Mouse (Mus musculus) midbrain, embryonic 12.5 days (tissue): ENCODE measurements at regions not wholly inside any gene's neighbourhood (a gene's known extent, or its start where the extent isn't known, plus 50 kb on each side); places are given as distances from the start of the nearest gene placed in this dataset.

Source experiments
- ATAC-seq: fragments of 200-750 bp; cut with Nextera tagmentation; 2 replicates; pipeline ENCODE4 v1.8.0; 2017; ENCODE audit warnings: low read depth, moderate TSS enrichment, moderate library complexity; ENCODE audit not compliant: low FRiP score
- H3K27ac ChIP-seq: fragments of 300-500 bp; sonication (generic); replicated peaks from 2 replicates; pipeline ENCODE4 v1.5.1; 2016; ENCODE audit warnings: mild to moderate bottlenecking
- H3K27me3 ChIP-seq: fragments of 300-500 bp; sonication (generic); 2 replicates; pipeline ENCODE4 v1.6.1; 2016; ENCODE audit warnings: mild to moderate bottlenecking
- H3K36me3 ChIP-seq: fragments of 300-500 bp; sonication (generic); 2 replicates; pipeline ENCODE4 v1.6.1; 2016
- H3K4me1 ChIP-seq: fragments of 300-500 bp; sonication (generic); 2 replicates; pipeline ENCODE4 v1.6.1; 2016
- H3K4me2 ChIP-seq: fragments of 300-500 bp; sonication (generic); replicated peaks from 2 replicates; pipeline ENCODE4 v1.6.1; 2016; ENCODE audit warnings: mild to moderate bottlenecking, moderate library complexity
- H3K4me3 ChIP-seq: fragments of 300-500 bp; sonication (generic); 2 replicates; pipeline ENCODE4 v1.5.1; 2016; ENCODE audit warnings: mild to moderate bottlenecking
- H3K9ac ChIP-seq: fragments of 300-500 bp; sonication (generic); replicated peaks from 2 replicates; pipeline ENCODE4 v1.6.1; 2016; ENCODE audit warnings: mild to moderate bottlenecking, moderate library complexity
- H3K9me3 ChIP-seq: fragments of 300-500 bp; sonication (generic); 2 replicates; pipeline ENCODE4 v1.6.1; 2016; ENCODE audit warnings: mild to moderate bottlenecking
- WGBS: fragments of 180-500 bp; shearing (Covaris S2); methylation state at CpG from one replicate; pipeline ENCODE4 v1.1.7; 2016; 5-methylcytosine and 5-hydroxymethylcytosine counted together

DNA sequence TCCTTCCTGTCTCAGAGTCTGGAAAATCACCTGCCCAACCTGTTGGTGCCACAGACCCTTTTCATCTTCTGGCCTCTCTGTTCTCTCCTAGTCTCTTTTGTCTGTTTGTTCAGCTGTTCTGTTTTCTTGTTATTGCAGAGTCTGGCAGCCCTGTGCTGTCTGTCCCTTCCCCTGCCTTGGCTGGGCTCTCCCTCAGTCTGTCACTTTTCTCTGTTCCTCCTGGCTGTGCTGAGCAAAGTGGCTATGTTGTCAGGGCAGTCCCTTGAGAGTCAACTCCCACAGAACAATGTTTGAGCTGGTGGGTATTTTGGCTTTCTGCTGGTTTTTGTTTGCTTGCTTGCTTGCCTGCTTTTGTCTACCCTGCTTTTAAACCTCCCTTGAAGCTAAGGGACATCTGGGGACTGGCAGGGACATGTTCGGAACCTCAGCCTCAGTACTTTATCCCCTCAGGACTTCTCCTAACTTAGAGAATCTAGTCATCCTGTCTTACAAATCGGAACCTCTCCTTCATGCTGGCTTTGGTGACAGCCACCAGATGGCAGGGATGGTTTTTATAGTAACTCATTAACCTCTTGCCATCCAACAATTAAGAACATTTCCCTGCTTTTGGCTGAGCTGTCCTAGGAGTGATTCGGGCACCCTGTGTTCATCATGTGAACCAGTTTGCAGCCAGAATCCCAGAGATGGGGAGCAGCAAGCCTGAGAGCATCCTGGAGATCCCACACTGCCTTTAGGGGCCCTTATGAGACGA is 174.1 kb downstream of the Uaca start:
- 57% methylated on average over 4 of the region's 4 CpGs for WGBS
- Histone ChIP-seq H3K4me1 (peaks cover 5% of the 10 kb centered on the region), H3K27me3 (peaks cover 7% of the 10 kb centered on the region; the same call in 1 of the 2 replicates), H3K4me2 (no peak overlapping the region), H3K4me3 (no peak overlapping the region), H3K36me3 (no peaks in the 10 kb centered on the region), H3K27ac (no peak overlapping the region), H3K9ac (no peak overlapping the region), H3K9me3 (no peaks in the 10 kb centered on the region)
- ATAC-seq = no peak

DNA sequence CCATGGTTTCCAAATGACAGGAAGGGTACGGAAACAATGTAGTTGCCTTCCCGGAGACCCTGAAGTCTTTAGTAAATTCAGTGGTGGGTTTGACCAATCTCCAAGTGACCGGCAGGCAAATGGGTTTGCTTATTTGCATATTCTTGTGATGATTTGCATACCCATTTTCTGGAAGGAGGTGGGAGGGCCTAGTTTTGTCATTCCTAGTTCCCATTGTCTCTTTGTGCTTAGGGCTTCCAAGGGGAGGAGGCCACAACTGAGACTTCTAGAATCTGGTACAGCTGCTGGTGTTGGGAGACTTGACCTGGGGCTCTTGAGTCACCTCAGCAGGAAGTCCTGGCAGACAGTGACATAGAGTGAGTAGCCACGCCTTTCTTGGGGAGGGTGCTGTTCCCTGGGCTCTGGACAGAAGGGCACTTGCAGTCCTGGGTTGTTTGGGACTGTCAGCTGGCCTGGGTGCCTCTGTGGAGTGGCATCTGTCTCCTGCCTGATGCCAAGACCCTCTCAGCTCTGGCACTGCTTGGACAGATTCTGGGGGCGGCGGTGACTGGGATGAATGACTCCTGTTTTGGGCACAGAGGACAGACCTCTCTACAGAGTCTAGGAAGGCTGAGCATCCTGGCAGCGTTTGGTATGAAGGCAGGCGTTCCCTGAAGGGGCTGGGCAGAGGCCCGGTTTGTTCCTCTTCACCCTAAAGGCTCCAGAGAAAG is 178.0 kb downstream of the Uaca start:
- peaks cover 7% of the 10 kb centered on the region for H3K27me3 ChIP-seq
- no peak for ATAC-seq
- no peak overlapping the region for H3K4me2 ChIP-seq
- H3K9ac ChIP-seq = no peak overlapping the region
- WGBS = 81% methylated on average over 9 of the region's 9 CpGs
- no peak overlapping the region for H3K4me3 ChIP-seq
- no peak overlapping the region for H3K27ac ChIP-seq
- no peaks in the 10 kb centered on the region for H3K36me3 ChIP-seq
- H3K4me1 ChIP-seq = peaks cover 5% of the 10 kb centered on the region
- no peaks in the 10 kb centered on the region for H3K9me3 ChIP-seq

DNA sequence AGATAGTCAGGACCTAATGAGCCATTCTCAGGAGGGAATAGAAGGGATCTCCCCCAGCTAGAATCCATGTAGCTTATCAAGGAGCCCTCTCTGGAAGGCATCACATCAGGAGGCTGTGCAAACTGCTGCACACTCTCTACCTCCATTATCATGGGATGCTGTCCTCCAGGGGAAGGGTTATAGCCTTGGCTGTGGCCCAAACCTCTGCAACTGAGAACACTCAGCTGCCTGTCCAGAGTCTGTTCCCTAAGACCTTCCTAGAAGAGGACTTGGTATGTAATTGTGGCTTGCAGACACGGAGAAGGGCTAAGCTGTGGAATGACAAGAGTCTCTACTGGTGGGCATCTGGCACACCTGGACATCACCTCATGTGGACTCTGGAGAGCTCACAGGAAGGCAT is 180.2 kb downstream of the Uaca start:
- ATAC-seq = no peak
- H3K4me1 ChIP-seq = no peaks in the 10 kb centered on the region; the same call in 1 of the 2 replicates
- peaks cover 7% of the 10 kb centered on the region for H3K27me3 ChIP-seq
- H3K27ac ChIP-seq = no peak overlapping the region
- H3K36me3 ChIP-seq = no peaks in the 10 kb centered on the region
- H3K9ac ChIP-seq = no peak overlapping the region
- H3K9me3 ChIP-seq = no peaks in the 10 kb centered on the region
- no peak overlapping the region for H3K4me2 ChIP-seq
- 91% methylated on average over 1 of the region's 1 CpGs for WGBS
- H3K4me3 ChIP-seq = no peak overlapping the region

DNA sequence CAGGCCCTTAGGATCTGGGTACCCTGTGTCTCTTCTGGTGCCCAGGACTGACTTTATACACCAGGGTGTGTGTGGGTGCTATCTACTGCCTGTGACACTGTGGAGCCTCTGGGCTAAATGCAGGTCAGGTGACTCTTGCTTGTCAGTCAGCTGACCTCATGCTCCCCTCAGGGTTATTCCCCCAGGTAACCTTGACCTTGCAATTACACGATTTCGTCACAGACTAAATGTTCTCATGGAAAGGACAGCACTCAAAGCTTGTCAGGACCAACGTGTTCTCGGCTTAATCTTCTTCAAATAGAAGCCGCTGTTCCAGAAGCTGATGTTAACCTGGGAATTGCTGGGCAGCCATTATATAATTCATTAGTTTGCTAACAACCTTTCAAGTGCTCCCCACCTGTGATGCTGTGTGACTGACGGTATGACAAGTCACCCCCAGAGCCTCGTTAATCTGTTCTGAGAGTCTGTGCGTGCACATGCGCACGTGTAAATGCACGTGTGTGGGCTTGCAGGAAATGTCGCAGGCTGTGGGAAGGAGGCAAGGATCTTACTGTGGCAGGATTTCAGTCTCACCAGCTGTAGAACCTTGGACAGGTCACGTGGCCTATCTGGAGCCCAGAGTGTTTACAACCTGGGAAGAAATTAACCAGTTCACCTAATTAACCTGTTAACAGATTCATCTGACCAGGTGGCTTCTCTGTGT is 188.2 kb downstream of the Uaca start:
- no peaks in the 10 kb centered on the region for H3K36me3 ChIP-seq
- H3K27ac ChIP-seq = no peak overlapping the region
- H3K4me1 ChIP-seq = no peaks in the 10 kb centered on the region
- H3K4me3 ChIP-seq = no peak overlapping the region
- WGBS = 67% methylated on average over 13 of the region's 13 CpGs
- no peaks in the 10 kb centered on the region for H3K9me3 ChIP-seq
- ATAC-seq = no peak
- H3K4me2 ChIP-seq = no peak overlapping the region
- no peak overlapping the region for H3K9ac ChIP-seq
- H3K27me3 ChIP-seq = no peaks in the 10 kb centered on the region; the same call in 1 of the 2 replicates

DNA sequence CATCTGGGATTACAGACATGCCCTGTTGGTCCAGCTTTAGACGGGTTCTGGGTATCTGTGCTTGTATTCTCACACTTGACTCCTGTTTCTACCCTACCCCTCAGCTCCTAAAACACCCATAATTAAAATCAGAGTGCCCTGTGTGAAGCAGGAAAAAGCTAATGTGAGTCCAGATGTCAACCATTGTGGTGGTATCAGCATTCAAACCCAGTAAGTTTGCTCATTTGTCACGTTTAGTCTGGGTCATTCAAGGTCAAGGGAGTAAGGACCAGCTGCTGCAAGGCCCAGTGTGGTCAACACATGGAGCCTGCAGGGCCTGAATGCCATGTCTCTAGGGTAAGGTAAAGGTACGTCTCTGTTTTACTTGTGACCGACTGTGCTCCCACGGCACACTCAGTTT is 188.9 kb downstream of the Uaca start:
- Histone ChIP-seq H3K4me3 (no peak overlapping the region), H3K27me3 (no peaks in the 10 kb centered on the region; the same call in 1 of the 2 replicates), H3K9ac (no peak overlapping the region), H3K36me3 (no peaks in the 10 kb centered on the region), H3K9me3 (no peaks in the 10 kb centered on the region), H3K4me1 (no peaks in the 10 kb centered on the region), H3K4me2 (no peak overlapping the region), H3K27ac (no peak overlapping the region)
- WGBS = 60% methylated on average over 5 of the region's 5 CpGs
- ATAC-seq = no peak

DNA sequence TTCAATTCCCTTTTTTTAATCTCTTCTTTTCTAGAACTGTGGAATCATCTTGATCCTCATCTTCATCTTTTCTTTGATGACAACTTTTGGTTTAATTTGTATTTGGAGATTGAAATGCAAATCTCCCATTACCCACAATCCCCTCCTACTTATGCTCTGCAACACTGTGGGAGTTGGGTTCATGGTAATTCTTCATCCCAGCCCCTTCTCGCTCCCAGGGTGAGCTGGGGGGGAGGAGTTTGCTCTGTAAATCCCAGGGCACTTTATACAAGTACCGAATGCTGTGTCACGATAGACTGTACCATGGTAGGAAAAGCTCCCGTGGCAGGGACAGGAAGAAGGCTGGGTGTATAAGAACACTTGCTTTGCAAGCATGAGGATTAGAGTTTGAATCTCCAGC is 193.8 kb downstream of the Uaca start:
- Histone ChIP-seq H3K36me3 (no peaks in the 10 kb centered on the region), H3K4me2 (no peak overlapping the region), H3K9me3 (no peaks in the 10 kb centered on the region), H3K27me3 (peaks cover 4% of the 10 kb centered on the region; the same call in 1 of the 2 replicates), H3K9ac (no peak overlapping the region), H3K27ac (no peak overlapping the region), H3K4me1 (no peaks in the 10 kb centered on the region), H3K4me3 (no peak overlapping the region)
- no peak for ATAC-seq
- WGBS = 56% methylated on average over 4 of the region's 4 CpGs

DNA sequence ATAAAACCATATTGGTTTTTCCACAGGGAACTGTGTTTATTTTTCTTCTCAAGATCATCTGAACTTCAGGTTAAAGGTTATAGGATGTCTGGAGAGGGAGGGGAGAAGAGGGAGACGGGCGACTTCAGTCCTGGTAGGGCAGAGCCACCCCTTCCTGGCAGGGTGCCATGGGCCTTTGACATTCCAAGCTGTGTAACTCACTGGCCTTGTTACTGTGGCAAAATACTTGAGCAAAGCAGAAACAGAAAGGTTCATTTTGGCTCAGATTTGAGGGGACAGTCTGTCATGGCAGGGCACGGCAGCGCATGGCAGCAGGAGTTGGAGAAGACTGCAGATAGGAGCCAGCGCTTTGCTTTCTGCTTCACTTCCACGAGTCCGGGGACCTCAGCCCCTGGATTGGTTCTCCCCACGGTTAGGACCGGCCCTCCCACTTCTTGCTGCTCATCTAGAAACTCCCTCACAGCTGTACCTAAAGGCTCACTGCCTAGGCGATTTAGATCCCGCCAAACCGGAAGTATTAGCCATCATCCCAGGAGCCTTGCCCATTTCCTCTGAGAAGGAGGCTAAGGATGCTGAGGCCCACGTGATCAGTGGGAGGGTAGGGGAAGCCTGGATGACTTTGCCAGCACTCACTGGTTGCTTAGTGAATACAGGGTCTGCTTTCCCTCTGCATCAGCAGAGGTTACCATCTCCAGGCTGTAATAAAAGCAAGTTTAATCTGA is 195.5 kb downstream of the Uaca start:
- Histone ChIP-seq H3K4me1 (no peaks in the 10 kb centered on the region), H3K4me2 (no peak overlapping the region), H3K9me3 (no peaks in the 10 kb centered on the region), H3K36me3 (no peaks in the 10 kb centered on the region), H3K27ac (no peak overlapping the region), H3K4me3 (no peak overlapping the region), H3K27me3 (peaks cover 4% of the 10 kb centered on the region; the same call in 1 of the 2 replicates), H3K9ac (no peak overlapping the region)
- 52% methylated on average over 13 of the region's 13 CpGs for WGBS
- ATAC-seq = no peak

DNA sequence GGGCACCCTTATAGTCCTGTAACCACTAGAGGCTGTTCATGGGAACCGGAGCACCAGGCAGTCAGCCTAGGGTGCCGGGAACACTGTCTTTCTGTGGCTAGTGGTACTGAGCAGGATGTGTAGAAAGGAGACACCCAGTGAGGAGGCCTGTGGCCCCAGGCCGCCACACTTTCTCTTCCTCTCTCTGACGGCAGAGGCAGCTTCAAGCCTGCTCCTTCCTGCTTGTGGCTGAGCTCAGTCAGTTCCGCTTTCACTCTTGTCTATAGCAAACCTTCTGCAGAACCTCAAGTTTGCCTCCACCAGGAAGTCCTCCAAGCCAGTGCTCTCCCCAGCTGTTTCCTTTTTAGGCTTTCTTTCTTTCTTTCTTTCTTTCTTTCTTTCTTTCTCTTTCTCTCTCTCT is 197.2 kb downstream of the Uaca start:
- no peak for ATAC-seq
- Histone ChIP-seq H3K27me3 (peaks cover 4% of the 10 kb centered on the region; the same call in 1 of the 2 replicates), H3K4me1 (no peaks in the 10 kb centered on the region), H3K27ac (no peak overlapping the region), H3K4me3 (no peak overlapping the region), H3K9ac (no peak overlapping the region), H3K4me2 (no peak overlapping the region), H3K9me3 (no peaks in the 10 kb centered on the region), H3K36me3 (no peaks in the 10 kb centered on the region)
- WGBS = 85% methylated on average over 5 of the region's 5 CpGs

DNA sequence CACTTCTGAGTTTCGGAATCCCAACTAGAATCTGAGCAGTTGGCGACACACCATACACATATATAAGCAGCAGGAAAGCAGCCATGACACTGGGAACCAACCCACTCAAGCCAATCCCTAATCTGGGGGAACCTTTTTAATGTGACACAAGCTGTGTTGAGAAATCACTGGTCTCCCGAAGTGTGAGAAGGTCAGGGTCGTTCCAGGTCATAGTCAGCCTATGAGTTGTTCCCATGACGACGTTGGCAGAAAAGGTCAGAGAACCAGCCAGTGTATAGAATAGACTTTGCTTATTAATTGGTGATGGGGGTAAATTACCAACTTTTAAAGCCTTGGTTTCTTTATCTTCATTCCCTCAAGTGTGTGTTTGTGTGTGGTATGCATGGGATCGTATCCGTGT is 199.3 kb downstream of the Uaca start:
- H3K27ac ChIP-seq = no peak overlapping the region
- 79% methylated on average over 8 of the region's 8 CpGs for WGBS

DNA sequence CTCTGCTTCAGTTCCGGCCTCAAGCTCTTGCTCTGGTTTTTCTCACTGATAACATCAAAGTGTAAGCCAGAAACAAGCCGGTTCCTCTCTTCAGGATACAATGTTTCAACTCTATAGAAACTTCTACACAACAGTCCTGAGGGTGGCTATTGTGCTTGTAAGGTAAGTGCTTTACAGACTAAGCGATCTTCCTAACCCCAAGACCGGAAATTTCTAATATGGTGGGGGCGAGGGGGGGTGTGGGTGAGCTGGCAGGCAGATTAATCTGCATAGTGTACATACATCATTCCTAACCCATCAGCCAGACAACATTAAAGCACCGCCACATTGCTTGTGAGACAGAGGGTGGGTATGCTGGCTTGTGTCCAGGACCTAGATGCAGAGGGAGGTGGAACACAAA is 200.8 kb downstream of the Uaca start:
- H3K27me3 ChIP-seq = peaks cover 9% of the 10 kb centered on the region; the same call in 1 of the 2 replicates

More for the DNA sequence above, 199.3 kb downstream of the Uaca start:
- Histone ChIP-seq H3K27me3 (peaks cover 4% of the 10 kb centered on the region; the same call in 1 of the 2 replicates), H3K9me3 (no peaks in the 10 kb centered on the region), H3K4me3 (no peak overlapping the region), H3K36me3 (no peaks in the 10 kb centered on the region), H3K4me2 (no peak overlapping the region), H3K9ac (no peak overlapping the region), H3K4me1 (no peaks in the 10 kb centered on the region)
- ATAC-seq = no peak

DNA sequence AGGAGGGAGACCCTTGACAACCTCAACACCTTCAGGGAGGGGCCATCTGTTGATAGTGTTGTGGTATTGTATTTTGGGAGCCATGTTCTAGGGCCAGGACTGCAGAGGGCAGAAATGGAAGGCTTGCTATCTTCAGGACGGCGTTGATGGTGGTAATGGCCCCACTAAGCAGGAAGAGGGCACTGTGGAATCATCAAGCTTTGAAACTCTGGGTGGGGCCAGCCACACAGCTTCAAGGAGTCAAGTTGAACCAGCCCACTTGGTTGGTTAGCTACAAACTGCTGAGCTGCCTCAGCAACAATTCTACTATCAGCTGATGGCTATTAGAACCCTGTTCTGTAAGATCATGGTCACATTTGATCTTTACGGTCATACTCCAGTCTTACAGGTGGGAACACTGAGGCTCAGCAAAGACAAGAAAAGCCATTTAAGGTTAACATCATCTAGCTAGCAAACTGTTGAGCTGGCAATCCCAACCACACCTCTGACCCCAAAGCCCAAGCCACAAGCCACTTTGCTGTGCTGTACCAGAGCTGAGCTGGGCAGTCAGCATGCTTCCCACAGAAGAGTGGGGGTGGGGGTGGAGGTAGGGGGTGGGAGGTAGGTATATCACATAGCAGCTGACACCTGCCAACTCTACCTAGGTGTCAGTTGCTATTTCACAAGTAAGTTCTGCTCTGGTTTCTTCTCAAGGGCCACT is 203.9 kb downstream of the Uaca start:
- 87% methylated on average over 3 of the region's 3 CpGs for WGBS
- peaks cover 12% of the 10 kb centered on the region for H3K4me1 ChIP-seq
- no peaks in the 10 kb centered on the region for H3K36me3 ChIP-seq
- H3K27ac ChIP-seq = no peak overlapping the region
- peaks cover 17% of the 10 kb centered on the region for H3K27me3 ChIP-seq
- H3K9ac ChIP-seq = no peak overlapping the region
- H3K4me2 ChIP-seq = no peak overlapping the region
- no peak overlapping the region for H3K4me3 ChIP-seq
- no peak for ATAC-seq
- H3K9me3 ChIP-seq = no peaks in the 10 kb centered on the region

More for the DNA sequence above, 200.8 kb downstream of the Uaca start:
- H3K4me3 ChIP-seq = no peak overlapping the region
- H3K4me1 ChIP-seq = peaks cover 3% of the 10 kb centered on the region; the same call in 1 of the 2 replicates
- no peaks in the 10 kb centered on the region for H3K36me3 ChIP-seq
- no peaks in the 10 kb centered on the region for H3K9me3 ChIP-seq
- 89% methylated on average over 6 of the region's 6 CpGs for WGBS
- no peak overlapping the region for H3K27ac ChIP-seq
- ATAC-seq = no peak
- H3K9ac ChIP-seq = no peak overlapping the region
- no peak overlapping the region for H3K4me2 ChIP-seq
